Mouse (Mus musculus): Measurements from ENCODE around the gene Fdxr.

DNA sequence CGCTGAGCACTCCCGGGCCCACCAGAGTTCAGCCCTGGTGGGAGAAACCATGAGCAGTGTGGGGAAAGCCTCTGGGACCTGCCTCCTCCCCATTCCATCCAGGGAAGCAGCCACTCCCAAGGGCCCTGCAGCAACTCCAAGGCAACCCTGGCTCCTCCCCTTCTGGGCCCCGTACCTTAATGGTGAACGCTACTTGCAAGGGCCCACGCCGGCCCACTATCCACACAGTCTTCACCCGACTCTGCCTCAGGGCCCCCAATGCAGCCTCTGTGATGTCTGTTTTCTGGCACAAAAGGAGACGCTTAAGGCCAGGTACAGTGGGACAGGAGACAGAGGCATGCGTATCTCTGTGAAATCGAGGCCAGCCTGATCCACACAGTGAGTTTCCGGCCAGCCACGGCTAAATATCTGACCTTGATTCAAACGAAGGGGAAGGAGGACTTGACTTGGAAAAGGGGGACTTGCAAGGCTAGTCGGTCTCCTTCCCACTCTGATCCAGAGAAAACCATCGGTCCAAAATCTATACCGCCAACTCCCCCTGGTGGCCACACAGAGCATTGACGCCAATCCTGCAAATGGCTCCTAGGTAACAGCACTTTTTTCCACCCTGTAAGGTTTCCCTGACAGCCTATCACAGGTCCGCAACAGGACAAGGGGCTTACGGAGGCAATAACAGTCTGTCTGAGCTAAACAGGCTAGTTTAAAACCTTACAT is 6.5 kb downstream of the Fdxr start:
- TF ChIP-seq CTCF (IDR thresholded peaks at IDR 0.05) (peak; percentile 97), EP300 (IDR thresholded peaks at IDR 0.05) (no peak)
